Mouse (Mus musculus) heart, embryonic 16.5 days (tissue): ENCODE measurements at regions not wholly inside any gene's neighbourhood (a gene's known extent, or its start where the extent isn't known, plus 50 kb on each side); places are given as distances from the start of the nearest gene placed in this dataset.

Source experiments
- ATAC-seq: fragments of 200-750 bp; cut with Nextera tagmentation; replicated peaks from 2 replicates; pipeline ENCODE4 v1.8.0; 2017; ENCODE audit warnings: moderate number of reproducible peaks; ENCODE audit not compliant: insufficient read depth, low FRiP score; ENCODE audit errors: extremely low read depth
- H3K27ac ChIP-seq: fragments of 300-500 bp; sonication (generic); 2 replicates; pipeline ENCODE4 v1.5.1; 2014; ENCODE audit warnings: mild to moderate bottlenecking, low read length, control low read depth, moderate library complexity
- H3K27me3 ChIP-seq: fragments of 300-500 bp; sonication (generic); 2 replicates; pipeline ENCODE4 v1.6.1; 2014; ENCODE audit warnings: low read length, mixed read lengths; ENCODE audit not compliant: control insufficient read depth, insufficient read depth
- H3K36me3 ChIP-seq: fragments of 300-500 bp; sonication (generic); 2 replicates; pipeline ENCODE4 v1.6.1; 2014; ENCODE audit not compliant: control insufficient read depth, insufficient read depth
- H3K4me1 ChIP-seq: fragments of 300-500 bp; sonication (generic); 2 replicates; pipeline ENCODE4 v1.6.1; 2014; ENCODE audit warnings: low read length, mixed read lengths; ENCODE audit not compliant: control insufficient read depth, insufficient read depth
- H3K4me2 ChIP-seq: fragments of 300-500 bp; sonication (generic); 2 replicates; pipeline ENCODE4 v1.6.1; 2014; ENCODE audit warnings: low read depth, mild to moderate bottlenecking, control low read depth, low read length
- H3K4me3 ChIP-seq: fragments of 300-500 bp; sonication (generic); 2 replicates; pipeline ENCODE4 v1.5.1; 2014; ENCODE audit warnings: mild to moderate bottlenecking, control low read depth, low read length
- H3K9ac ChIP-seq: fragments of 300-500 bp; sonication (generic); 2 replicates; pipeline ENCODE4 v1.6.1; 2014; ENCODE audit warnings: low read length, control low read depth
- H3K9me3 ChIP-seq: fragments of 300-500 bp; sonication (generic); replicated peaks from 2 replicates; pipeline ENCODE4 v1.6.1; 2016; ENCODE audit warnings: low read length; ENCODE audit not compliant: control insufficient read depth
- WGBS: fragments of 180-500 bp; shearing (Covaris S2); extraction: QIAGEN DNeasy Blood & Tissue Kit; methylation state at CpG from one replicate; pipeline ENCODE4 v1.1.7; 2014; 5-methylcytosine and 5-hydroxymethylcytosine counted together

DNA sequence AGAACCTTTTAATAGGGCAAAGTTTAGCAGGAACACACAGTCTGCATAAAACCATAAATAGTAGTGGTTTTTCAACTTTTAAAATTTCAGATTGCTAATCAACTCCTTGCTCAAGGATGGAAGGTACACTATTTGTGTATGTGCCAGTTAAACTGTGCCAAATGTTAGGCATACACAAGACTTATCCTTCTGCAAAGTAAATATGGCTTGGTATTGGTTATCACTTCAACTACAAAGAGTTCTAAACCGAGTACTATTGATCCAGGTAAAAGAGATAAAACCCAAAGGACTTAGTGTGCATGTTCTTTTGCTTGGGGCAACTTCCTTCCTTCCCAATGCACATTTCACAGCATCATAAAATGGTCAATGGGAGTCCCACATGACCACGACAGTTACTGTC, 1200.2 kb downstream of the Gsdmc2 start:
- Histone ChIP-seq H3K4me2 (no peak overlapping the region), H3K9ac (no peak overlapping the region), H3K4me1 (no peaks in the 10 kb centered on the region), H3K9me3 (no peaks in the 10 kb centered on the region), H3K4me3 (no peak overlapping the region), H3K36me3 (no peaks in the 10 kb centered on the region), H3K27ac (no peak overlapping the region), H3K27me3 (no peaks in the 10 kb centered on the region)
- no peak for ATAC-seq
- WGBS: 71% methylated on average over 2 of the region's 2 CpGs

DNA sequence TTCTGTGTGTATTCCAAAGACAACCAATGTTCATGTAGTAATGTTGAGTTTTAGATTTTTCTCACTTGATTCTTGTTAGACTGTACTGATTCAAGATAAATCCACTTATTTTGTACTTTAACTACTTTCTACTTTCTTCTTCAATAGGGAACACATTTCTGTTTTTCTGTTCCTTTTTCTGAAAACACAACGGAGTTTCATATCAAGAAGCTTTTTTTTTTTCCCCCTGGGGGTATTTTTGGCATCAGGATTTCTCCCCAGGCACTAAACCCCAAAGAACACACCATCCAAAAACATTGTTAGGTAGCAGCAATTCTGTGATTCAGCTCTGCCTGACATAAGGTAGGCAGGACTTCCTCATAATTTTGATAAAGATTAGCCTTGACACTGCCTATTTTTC, 1200.7 kb downstream of the Gsdmc2 start:
- H3K4me2 ChIP-seq: no peak overlapping the region

DNA sequence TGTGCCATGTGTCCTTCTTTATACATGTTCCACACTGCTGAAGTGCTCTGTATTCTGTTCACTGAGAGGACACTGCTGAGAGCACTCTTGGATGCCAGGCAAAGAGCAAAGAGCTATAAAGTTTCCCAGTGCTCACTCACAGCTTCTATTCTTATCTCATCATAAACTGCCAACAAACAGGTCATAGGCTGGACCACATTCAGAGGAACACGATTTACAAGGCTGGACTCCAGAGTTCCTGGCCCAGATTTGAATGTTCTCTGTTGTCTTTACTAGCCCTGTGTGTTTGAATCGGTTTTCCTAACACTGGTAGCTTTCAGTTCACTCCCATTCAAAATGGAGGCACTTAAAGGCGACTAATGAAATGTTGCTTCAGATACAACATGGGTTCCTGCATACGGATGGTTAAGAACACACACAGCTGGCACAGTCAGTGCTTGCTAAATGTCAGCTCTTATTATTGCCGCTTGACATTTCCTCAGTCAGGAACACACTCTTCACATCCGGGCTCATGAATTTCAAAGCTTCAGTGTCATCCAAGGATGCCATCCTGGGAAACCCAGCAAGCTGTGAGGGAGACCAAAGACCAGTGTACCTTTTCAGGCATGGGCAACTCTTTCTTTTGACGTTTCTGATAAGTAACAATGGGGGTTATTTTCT, 1203.8 kb downstream of the Gsdmc2 start:
- Histone ChIP-seq H3K9ac (no peak overlapping the region), H3K4me1 (no peaks in the 10 kb centered on the region), H3K4me2 (no peak overlapping the region), H3K9me3 (no peaks in the 10 kb centered on the region), H3K4me3 (no peak overlapping the region), H3K27ac (no peak overlapping the region), H3K27me3 (no peaks in the 10 kb centered on the region), H3K36me3 (no peaks in the 10 kb centered on the region)
- WGBS: 73% methylated on average over 7 of the region's 7 CpGs
- no peak for ATAC-seq

More for the DNA sequence above, 1200.7 kb downstream of the Gsdmc2 start:
- Histone ChIP-seq H3K36me3 (no peaks in the 10 kb centered on the region), H3K27me3 (no peaks in the 10 kb centered on the region), H3K9ac (no peak overlapping the region), H3K4me3 (no peak overlapping the region), H3K4me1 (no peaks in the 10 kb centered on the region), H3K27ac (no peak overlapping the region), H3K9me3 (no peaks in the 10 kb centered on the region)
- 49% methylated on average over 1 of the region's 1 CpGs for WGBS
- ATAC-seq: no peak

DNA sequence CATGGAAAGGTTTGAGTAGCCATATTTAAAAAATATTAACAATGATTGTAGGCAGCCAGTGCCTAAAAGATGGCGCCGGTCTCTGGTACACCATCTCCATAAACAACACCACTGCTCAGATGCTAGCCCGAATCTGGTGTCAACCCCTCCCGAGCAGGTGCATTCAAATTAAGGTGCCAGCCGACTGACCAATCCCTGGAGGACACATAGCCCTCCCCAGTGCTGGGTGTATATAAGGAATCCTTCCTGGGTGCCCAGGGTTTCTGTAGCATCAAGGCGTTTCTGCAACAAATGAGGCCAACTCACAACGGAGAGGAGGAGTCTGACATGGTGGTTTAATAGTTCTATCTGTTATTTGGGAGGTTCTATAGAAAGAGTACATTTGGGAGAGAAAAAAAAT, 1219.6 kb downstream of the Gsdmc2 start:
- H3K9ac ChIP-seq: no peak overlapping the region
- no peaks in the 10 kb centered on the region for H3K27me3 ChIP-seq
- no peak overlapping the region for H3K4me3 ChIP-seq
- H3K4me2 ChIP-seq: no peak overlapping the region
- H3K27ac ChIP-seq: no peak overlapping the region
- H3K4me1 ChIP-seq: no peaks in the 10 kb centered on the region
- ATAC-seq: no peak
- no peaks in the 10 kb centered on the region for H3K36me3 ChIP-seq
- H3K9me3 ChIP-seq: no peaks in the 10 kb centered on the region
- WGBS: 84% methylated on average over 7 of the region's 7 CpGs

DNA sequence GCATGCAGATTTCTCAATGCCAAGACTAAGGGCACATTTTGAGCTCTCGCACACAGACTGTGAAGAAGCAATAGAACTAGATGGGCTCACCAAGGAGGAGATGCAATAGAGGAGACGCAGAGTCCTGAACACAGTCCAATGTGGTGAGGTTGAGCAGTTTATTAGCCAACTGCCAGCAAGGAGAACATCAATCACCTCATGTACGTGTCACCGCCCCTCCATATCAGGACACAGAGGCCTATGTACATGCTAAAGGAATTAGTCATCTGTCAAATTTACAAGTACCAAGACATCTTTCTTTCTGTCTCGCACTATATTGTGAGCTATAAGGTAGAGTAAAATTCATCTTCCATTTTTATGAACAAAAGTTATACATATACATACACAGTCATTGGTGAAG, 1228.9 kb downstream of the Gsdmc2 start:
- Histone ChIP-seq H3K27me3 (no peaks in the 10 kb centered on the region), H3K4me2 (no peak overlapping the region), H3K27ac (no peak overlapping the region), H3K9ac (no peak overlapping the region), H3K4me1 (no peaks in the 10 kb centered on the region), H3K36me3 (no peaks in the 10 kb centered on the region), H3K4me3 (no peak overlapping the region), H3K9me3 (no peaks in the 10 kb centered on the region)
- no peak for ATAC-seq
- 76% methylated on average over 5 of the region's 5 CpGs for WGBS

DNA sequence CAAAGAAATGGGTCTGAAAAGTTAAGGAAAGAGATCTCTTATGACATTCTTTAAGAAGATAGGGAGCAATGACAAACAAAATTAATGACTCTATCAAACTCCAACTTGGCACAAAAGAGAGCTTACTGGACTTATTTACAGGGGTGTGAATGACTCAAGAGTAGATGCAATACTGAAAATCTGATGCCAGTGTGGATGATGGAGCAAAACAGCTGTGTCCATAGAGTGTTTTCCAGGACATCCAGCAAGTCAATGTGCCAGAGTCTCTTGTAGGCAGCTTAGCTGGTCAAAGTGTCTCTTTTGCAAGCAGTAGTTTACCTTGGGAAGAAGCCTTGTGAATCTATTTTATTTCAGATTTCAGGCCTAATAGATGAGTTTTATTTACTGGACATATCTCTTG, 1248.2 kb downstream of the Gsdmc2 start:
- Histone ChIP-seq H3K27me3 (no peaks in the 10 kb centered on the region), H3K4me3 (no peak overlapping the region), H3K9ac (no peak overlapping the region), H3K9me3 (no peaks in the 10 kb centered on the region), H3K36me3 (no peaks in the 10 kb centered on the region), H3K4me2 (no peak overlapping the region), H3K27ac (no peak overlapping the region), H3K4me1 (no peaks in the 10 kb centered on the region)
- no peak for ATAC-seq

DNA sequence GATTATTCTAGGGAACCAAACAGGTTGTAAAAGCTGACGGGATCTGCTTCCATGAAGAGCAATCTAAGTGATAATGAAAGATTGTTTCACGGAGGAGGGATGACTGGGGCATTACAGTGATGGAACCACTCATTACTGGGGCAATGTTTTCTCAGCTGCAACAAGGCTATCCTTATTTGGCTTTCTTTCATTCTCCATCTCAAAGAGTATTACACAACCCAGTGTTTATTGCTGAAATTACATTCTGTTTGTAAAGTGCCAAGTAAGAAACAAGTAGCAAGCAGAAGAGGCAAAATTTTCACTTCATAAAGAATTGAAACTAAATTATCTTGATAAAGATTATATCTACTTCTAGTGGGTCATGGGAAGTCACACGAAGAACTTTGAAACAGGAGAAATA, 1256.4 kb downstream of the Gsdmc2 start:
- H3K27ac ChIP-seq: no peak overlapping the region
- H3K36me3 ChIP-seq: no peaks in the 10 kb centered on the region
- H3K4me1 ChIP-seq: no peaks in the 10 kb centered on the region
- 64% methylated on average over 3 of the region's 3 CpGs for WGBS
- H3K27me3 ChIP-seq: no peaks in the 10 kb centered on the region
- H3K4me3 ChIP-seq: no peak overlapping the region
- H3K4me2 ChIP-seq: no peak overlapping the region
- no peak for ATAC-seq
- no peak overlapping the region for H3K9ac ChIP-seq
- H3K9me3 ChIP-seq: no peaks in the 10 kb centered on the region

DNA sequence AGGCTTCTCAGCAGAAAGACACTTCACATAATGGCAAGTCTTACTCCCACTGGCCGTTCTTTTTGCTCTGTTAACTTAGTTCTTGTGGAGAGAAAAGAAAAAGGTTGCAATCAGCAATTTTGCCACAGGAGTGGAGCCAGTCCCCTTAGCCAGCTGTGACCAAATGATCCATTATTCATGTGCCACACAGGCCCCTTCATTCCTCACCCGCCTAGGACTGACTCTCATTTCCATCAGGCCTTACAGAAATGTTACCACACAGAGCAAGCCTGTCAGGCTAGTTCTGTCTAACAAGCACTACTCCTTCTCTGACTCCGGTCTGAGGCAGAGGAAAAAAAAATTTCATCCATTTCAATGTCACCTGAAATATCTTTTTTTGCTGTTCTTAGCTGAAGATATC, 1266.2 kb downstream of the Gsdmc2 start:
- Histone ChIP-seq H3K9ac (no peak overlapping the region), H3K36me3 (no peaks in the 10 kb centered on the region), H3K4me3 (no peak overlapping the region), H3K9me3 (no peaks in the 10 kb centered on the region), H3K27me3 (no peaks in the 10 kb centered on the region), H3K4me1 (no peaks in the 10 kb centered on the region), H3K27ac (no peak overlapping the region), H3K4me2 (no peak overlapping the region)
- WGBS: 74% methylated on average over 3 of the region's 3 CpGs
- ATAC-seq: no peak

DNA sequence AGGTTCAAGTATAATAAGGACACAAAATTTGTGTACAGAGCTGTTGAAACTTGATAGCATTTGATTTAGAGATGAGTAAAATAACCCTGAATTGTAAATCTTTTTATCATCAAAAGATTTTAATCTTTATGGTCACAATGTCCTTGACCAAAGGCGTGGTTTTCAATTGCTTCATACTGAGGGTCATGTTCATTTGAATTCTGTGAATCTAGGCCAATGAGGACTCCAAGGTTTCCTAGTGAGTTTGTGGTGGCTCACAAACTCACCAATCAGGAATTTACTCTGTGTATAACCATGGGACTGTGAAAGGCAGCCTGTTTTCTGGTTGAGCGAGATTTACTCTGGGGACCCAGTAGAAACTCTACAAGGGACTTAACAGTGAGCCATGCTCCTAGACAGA, 1269.2 kb downstream of the Gsdmc2 start:
- no peak overlapping the region for H3K4me3 ChIP-seq
- no peaks in the 10 kb centered on the region for H3K36me3 ChIP-seq
- H3K27ac ChIP-seq: no peak overlapping the region
- ATAC-seq: no peak
- H3K9ac ChIP-seq: no peak overlapping the region
- H3K9me3 ChIP-seq: no peaks in the 10 kb centered on the region
- 88% methylated on average over 2 of the region's 2 CpGs for WGBS
- no peaks in the 10 kb centered on the region for H3K4me1 ChIP-seq
- H3K4me2 ChIP-seq: no peak overlapping the region
- H3K27me3 ChIP-seq: no peaks in the 10 kb centered on the region
